Mouse (Mus musculus) lung, adult 18-20 months (tissue): ENCODE measurements around the gene Nxpe3.
A peak's percentile ranks its signal among the peaks of the same experiment; 100 is the strongest.

Experiments
- DNase-seq, 2 experiments: peaks; one replicate each; pipeline ENCODE4 v3.0.0; 2022; ENCODE audit warnings: mixed read lengths in 2 of 2

Nxpe3 gene

DNA sequence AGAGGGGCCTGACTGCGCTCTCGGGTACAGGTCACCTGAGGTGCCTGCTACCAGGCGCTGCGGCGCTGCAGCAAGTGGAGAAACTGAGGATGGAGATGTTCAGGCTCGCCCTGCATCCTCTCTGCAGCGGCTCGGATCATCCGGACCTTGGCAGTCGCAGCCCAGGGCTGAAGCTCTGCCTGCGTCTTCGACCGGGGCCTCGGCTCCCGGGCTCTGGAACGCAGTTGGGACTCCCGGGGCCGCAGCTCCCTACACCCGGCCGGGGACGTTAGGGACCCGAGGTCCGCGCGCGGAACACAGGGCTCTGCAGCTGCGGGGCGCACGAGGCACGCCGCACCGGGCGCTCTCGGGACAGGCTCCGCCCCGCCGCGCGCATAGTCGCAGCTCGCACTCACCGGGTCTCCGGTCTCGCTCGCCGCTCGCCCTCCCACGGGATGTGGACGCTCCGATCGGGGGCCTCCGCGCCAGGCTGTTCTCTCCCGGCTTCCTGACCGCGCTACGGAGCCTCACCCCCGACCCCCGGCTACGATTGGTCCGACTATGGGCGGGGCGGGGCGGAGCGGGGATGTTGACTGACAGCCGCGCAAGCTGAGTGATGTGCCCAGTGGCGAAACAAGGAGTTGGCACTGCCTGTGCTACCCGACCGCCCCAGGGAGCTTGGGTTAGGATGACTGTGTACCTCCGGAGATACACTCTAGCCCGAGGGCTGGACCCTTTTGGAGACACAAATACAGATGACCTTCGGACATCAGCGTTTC, at the start of gene Nxpe3:
Gene Nxpe3, minus strand, starts transcription at position 393 of the 758 bp plus-strand sequence.
- DNase-seq: peak; percentile 87 to 90

DNA sequence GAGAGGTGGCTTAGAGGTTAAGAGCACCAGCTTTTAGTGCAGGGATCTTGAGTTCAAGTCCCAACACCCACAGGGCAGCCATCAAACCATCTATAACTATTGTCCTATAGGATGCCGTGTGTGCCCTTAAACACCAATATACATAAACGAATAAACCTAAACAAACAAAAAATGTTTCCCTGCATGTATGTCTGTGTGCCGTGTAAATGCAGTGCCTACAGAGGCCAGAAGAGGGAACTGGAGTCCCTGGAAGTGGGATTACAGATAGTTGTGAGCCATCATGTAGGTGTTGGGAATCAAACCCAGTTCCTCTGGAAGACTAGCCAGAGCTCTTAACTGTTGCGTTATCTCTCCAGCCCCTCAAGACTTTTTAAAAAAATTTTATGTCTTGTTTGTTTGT, 45.7 kb upstream of the Nxpe3 start:
- no peak for DNase-seq

GRCm38 (mm10) chr16:55939703-55940102, 44.6 kb upstream of the Nxpe3 start:
- DNase-seq: no peak

GRCm38 (mm10) chr16:55938761-55939160, 43.7 kb upstream of the Nxpe3 start:
- DNase-seq: no peak

DNA sequence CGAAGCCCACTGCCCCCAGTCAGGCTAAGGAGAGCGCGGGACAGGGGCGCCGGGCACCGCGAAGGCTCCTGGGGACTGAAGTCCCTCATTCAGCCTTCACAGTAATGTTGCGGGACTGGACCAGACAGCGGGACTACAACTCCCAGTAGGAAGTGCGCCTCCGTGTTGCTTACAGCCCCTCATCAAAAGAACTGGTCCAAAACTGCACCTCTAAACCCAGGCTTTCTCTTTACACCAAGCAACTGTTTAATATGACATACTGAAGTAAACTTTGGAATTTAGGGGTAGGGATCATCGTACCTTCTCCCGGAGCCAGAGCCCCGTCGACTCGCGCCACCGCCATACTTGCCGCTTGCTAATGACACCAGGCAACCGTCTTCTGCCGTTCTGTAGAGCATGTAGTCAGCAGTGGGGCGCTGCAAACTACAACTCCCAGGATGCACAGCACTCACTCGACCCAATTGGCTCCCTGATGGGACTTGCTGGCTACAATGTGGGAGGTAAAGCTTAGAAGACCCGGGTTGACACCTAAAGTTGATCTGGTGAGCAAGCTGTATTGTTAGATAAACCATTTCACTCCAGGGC, 39.5 kb upstream of the Nxpe3 start, which contains the start of gene Cep97:
Gene Cep97, minus strand, starts transcription at position 403 of the 585 bp plus-strand sequence.
- peak; percentile 94 to 95 for DNase-seq

GRCm38 (mm10) chr16:55933681-55934343, 38.7 kb upstream of the Nxpe3 start:
- peak; percentile 20 to 35 for DNase-seq

DNA sequence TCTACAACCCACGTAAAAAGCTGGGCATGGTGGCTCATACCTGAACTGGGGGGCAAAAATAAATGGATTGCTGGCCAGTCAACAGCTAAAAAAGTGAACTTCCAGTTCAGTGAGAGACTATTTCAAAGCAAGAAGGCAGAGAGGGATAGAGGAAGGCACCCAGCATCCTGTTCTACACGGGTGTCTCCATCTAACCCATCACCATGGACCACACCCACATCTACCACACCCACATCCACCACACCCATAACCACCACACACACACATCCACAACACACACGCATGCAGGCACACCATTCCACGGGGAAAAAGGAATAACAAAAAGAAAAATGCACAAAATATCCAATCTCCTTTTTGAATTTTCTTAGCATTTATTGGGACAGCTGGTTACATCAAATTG, 28.9 kb upstream of the Nxpe3 start:
- DNase-seq: no peak

GRCm38 (mm10) chr16:55922079-55922478, 27.0 kb upstream of the Nxpe3 start:
- DNase-seq: no peak

DNA sequence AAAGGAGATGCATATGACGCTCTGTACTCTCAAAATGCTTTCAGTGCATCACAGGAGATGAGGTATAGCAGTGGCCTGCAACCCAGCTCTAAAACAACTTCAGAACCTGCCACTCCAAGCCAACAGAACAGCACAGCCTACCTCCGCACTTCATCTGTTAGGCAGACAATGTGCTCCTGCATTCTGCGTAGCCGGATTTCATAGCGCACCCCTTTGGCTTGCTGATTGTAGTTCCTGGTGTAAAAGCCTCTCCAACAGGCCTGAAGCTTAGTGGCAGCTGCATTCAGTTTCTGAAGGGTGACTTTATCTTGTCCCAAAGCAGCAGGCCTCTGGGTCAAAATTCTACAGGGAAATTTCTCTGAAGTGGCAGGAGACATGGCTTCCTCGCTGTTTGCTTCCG, 19.6 kb upstream of the Nxpe3 start:
- no peak for DNase-seq

- no peak for DNase-seq
Measured at GRCm38 (mm10) chr16:55910208-55910793, 15.2 kb upstream of the Nxpe3 start.

DNA sequence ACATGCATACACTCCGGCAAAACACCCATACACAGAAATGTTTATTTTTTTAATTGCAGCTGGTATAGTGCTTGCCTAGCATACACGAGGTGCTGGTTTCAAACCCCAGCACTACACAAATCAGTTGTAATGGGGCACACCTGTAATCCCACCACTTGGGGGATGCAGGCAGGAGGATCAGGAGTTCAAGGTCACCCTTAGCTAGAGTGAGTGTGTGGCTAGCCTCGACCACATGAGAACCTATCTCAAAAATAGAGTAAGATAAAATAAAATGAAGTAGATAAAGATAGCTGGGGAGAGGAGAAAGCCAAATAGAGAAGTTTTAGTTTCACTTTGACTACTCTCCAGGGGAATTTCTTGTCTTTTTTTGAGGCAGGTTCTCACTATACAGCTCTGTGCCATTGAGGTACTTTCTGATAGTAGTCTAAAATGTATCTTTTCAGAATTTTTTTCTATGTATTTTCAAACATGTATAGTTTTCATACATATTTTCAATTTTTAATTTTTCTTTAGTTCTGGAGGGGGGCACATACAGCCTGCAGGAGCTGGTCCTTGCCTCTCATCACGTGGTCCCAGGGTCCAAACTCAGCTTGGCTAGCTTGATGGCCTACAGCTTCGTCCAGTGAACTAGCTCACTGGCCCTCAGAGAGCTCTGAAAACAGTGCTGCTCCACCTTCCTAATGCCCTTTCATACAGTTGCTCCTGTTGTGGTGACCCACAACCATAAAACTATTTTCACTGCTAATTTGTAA, 12.0 kb upstream of the Nxpe3 start:
- DNase-seq: no peak

GRCm38 (mm10) chr16:55905370-55905769, 10.3 kb upstream of the Nxpe3 start:
- DNase-seq: no peak

DNA sequence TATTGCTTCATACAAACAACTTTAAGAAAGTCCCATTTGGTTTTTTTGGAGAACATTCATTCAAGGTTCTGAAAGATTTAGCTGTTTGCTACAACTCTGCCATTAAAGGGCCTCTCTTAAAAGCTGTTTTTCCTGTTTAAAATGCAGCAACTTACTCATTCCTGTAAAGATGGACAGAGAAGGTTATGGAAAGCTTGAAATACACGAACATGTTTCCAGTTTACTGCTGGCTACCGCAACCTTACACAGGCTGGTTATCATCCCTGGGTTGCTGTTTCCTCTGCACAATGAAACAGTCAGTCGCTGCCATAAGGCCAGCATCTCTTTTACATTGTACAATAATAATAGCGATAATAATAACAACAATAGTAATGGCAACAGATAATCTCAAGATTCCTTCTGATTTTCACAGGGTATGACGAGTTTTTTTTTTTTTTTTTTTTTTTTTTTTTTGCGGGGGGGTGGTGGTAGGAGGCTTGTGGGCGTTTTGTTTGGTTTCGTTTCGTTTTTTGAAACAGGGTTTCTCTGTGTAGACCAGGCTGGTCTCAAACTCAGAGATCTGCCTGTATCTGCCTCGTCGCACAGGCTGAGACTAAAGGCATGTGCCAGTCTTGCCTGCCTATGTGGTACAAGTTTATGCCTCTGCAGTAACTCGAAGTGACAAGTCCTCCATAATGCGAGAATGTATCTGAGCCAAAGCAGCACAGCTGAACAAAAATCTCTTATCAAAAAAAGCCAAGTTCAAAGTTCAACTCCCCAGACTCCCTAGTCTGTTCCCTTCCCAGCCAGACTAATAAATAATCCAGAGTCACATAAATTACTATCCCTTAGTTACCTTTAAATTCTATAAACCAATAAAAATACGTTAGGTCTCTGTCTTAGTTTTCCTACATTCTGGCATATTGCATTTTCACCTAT, 7.0 kb upstream of the Nxpe3 start:
- no peak for DNase-seq

DNA sequence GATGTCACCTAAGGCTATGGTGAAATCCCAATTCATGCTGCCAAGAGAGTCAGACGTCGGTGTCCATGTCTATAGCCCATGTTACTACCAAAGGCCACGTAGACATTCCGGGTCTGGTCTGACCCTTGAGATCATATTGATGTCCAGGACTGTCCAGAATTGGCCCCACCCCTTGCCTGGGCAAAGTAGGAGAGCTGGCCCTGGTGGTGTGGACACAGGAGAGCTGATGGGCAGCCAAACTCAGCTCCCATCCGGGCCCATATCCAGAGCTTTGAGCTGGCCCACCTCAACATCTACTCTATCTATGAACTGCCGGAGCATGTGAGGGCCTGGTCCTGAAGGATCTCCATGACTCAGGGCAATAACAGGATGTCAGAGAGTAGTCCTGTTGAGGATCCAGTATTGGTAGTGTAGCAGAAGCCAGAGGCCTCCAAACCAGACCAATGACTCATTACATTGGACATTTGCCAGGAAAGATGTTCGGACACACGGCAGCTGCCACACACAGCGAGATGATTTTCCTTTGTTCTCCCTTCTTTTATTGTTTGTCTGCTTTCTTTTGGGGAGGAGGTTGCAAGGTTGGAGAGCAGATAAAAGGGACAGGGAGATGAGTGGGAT, 3.4 kb upstream of the Nxpe3 start:
- no peak for DNase-seq

GRCm38 (mm10) chr16:55895651-55896095, 588 bp upstream of the Nxpe3 start:
- DNase-seq: no peak

GRCm38 (mm10) chr16:55894536-55894892, 571 bp downstream of the Nxpe3 start:
- peak in 1 of 2 experiments; percentile 48 for DNase-seq

DNA sequence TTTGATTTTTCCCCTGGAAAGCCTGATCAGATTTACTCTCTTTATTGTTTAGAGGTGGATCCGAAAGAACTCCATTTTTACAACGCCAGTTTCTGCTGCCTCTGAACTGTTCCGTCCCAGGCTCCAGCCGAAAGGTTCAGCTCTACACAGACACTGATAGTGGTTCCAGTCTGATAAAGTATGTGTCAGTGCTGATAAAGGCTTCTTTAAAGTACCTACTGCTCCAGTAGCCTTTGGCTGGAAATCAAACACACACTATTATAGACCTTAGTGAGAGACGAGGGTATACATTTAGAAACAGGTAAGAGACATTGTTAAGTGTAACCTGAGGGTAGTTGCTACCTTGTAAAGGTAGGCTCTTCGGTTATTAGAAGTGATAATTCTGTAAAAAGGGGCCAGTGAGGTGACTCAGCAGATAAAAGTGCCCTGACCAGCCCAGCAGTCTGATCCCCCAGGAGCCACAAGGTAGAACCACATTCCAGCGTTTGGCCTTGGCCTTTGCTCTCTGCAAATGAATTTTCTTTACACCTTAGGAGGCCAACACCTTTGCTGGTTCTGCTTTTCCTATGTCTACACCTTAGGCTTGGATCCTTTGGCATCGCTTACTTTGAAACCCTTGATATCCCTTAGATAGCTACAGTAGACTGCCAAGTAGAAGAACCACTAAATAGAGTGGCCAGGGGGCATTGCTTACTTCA, 1.5 kb downstream of the Nxpe3 start:
- DNase-seq: no peak

- DNase-seq: no peak
Measured at GRCm38 (mm10) chr16:55892484-55892883, 2.6 kb downstream of the Nxpe3 start.

DNA sequence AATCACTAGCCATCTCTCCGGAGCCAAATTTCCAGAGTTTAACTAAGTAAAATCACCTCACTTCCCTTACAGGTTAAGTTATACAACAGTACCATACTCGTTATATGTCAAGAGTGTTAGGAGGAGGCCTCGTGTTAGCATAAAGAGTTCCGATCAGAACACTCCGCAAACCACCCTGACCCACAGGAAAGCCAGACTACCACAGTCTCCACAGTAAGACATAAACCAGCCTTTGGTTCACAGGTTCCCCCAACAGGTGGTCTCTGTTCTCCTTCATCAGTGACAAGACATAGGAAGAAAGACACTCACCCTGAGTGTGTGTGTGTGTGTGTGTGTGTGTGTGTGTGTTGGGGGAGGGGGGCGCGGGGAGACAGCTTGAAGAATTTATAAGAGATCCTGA, 3.7 kb downstream of the Nxpe3 start:
- no peak for DNase-seq

- DNase-seq: no peak
Measured at GRCm38 (mm10) chr16:55890346-55891136, 4.5 kb downstream of the Nxpe3 start.
